ENCODE assay signal across 11 mouse cellular contexts in genomic region chr3:81483363-81483762, GRCm38 (mm10).
DNase-seq lines count a peak whose midpoint lies in the region; ATAC-seq and TF ChIP-seq lines count a peak whose summit lies in the region.
"Had no signal": no experiment of that assay in that cellular context is flagged by ENCODE, and none has a peak within 500 bp of the region (broad histone marks: within the 10 kb centered on the region; RNA-seq: fewer than 3 reads in every experiment).

No protein-coding gene starts in this region.

- 0 out of 2 replicates have a peak, but pooled peaks have one; percentile 60 for ATAC-seq in forebrain, embryonic 12.5 days (ENCODE audit: low FRiP score)
- no peak for ATAC-seq in forebrain, embryonic 15.5 days (replicated peaks)
- no peak for ATAC-seq in liver, embryonic 11.5 days (replicated peaks; ENCODE audit: low FRiP score)
- peak; percentile 74 for ATAC-seq in Patski

- DNase-seq in liver, adult 2 months (ENCODE audit: extremely low read depth, low read depth, low spot score): peak; percentile 19
- no peak for DNase-seq in liver, embryonic 11.5 days (ENCODE audit: low spot score)
- DNase-seq in Patski (ENCODE audit: low read depth, low spot score): no peak
- peak; percentile 21 for DNase-seq in kidney, postnatal 10 days
- DNase-seq in thymus, adult 2 months: no peak
- no peak for DNase-seq in ovary, postnatal 36 days (ENCODE audit: low spot score)
- DNase-seq: right cerebral cortex, postnatal 25 days; thymus, postnatal 14 days had no signal

- no peaks in the 10 kb centered on the region for H3K9me3 ChIP-seq in forebrain, embryonic 12.5 days
- H3K9me3 ChIP-seq in forebrain, embryonic 15.5 days: no peaks in the 10 kb centered on the region
- no peaks in the 10 kb centered on the region for H3K9me3 ChIP-seq in liver, embryonic 11.5 days (ENCODE audit: control insufficient read depth, low read length)
- H3K9me3 ChIP-seq: heart, embryonic 13.5 days had no signal

- no peak overlapping the region for H3K4me3 ChIP-seq in forebrain, embryonic 12.5 days (replicated peaks)
- H3K4me3 ChIP-seq in forebrain, embryonic 15.5 days: no peak overlapping the region
- no peak overlapping the region for H3K4me3 ChIP-seq in liver, adult 2 months (ENCODE audit: insufficient read depth, low read depth, low read length)
- H3K4me3 ChIP-seq in liver, embryonic 11.5 days (ENCODE audit: low read depth, low read length): no peak overlapping the region
- no peak overlapping the region for H3K4me3 ChIP-seq in thymus, adult 2 months (ENCODE audit: control insufficient read depth, insufficient read depth, low read length)
- H3K4me3 ChIP-seq: heart, embryonic 13.5 days had no signal

- H3K9ac ChIP-seq in forebrain, embryonic 12.5 days: no peak overlapping the region
- H3K9ac ChIP-seq in forebrain, embryonic 15.5 days (replicated peaks): no peak overlapping the region
- H3K9ac ChIP-seq in liver, adult 2 months (ENCODE audit: low read depth, low read length): no peak overlapping the region
- no peak overlapping the region for H3K9ac ChIP-seq in liver, embryonic 11.5 days (ENCODE audit: low read depth, low read length)
- H3K9ac ChIP-seq: heart, embryonic 13.5 days had no signal

- TF ChIP-seq CTCF in liver, adult 2 months (IDR thresholded peaks at IDR 0.05; ENCODE audit: low read depth, low read length): peak; percentile 39; the same call in 1 of the 2 replicates
- TF ChIP-seq CTCF in Patski (IDR thresholded peaks at IDR 0.05): peak; percentile 83
- TF ChIP-seq CTCF in thymus, adult 2 months (IDR thresholded peaks at IDR 0.05; ENCODE audit: borderline replicate concordance, control insufficient read depth, extremely low read depth, insufficient read depth, low read length, poor library complexity): no peak

- H3K4me2 ChIP-seq in forebrain, embryonic 12.5 days: no peak overlapping the region
- H3K4me2 ChIP-seq in forebrain, embryonic 15.5 days (replicated peaks): no peak overlapping the region
- H3K4me2 ChIP-seq in liver, embryonic 11.5 days: no peak overlapping the region
- H3K4me2 ChIP-seq: heart, embryonic 13.5 days had no signal

- TF ChIP-seq POLR2A in liver, adult 2 months (IDR thresholded peaks at IDR 0.05; ENCODE audit: extremely low read depth, insufficient read depth, low read length): no peak
- no peak for TF ChIP-seq POLR2A in thymus, adult 2 months (IDR thresholded peaks at IDR 0.05; ENCODE audit: control insufficient read depth, extremely low read depth, insufficient read depth, low read length, poor library complexity)

- H3K27me3 ChIP-seq in forebrain, embryonic 12.5 days: 0 out of 2 replicates have a peak, but pooled peaks cover 3% of the 10 kb centered on the region
- no peaks in the 10 kb centered on the region for H3K27me3 ChIP-seq in forebrain, embryonic 15.5 days
- H3K27me3 ChIP-seq in liver, adult 2 months (ENCODE audit: control insufficient read depth, insufficient read depth, low read length): no peaks in the 10 kb centered on the region
- no peaks in the 10 kb centered on the region for H3K27me3 ChIP-seq in liver, embryonic 11.5 days (replicated peaks; ENCODE audit: control insufficient read depth, insufficient read depth, low read length)
- peaks cover 4% of the 10 kb centered on the region for H3K27me3 ChIP-seq in Patski
- no peaks in the 10 kb centered on the region for H3K27me3 ChIP-seq in thymus, adult 2 months (ENCODE audit: control insufficient read depth, insufficient read depth, low read length)
- H3K27me3 ChIP-seq: heart, embryonic 13.5 days had no signal

- in situ Hi-C loops in Patski (cut with MboI; ENCODE audit: low pct_unique_long_range_greater_than_20kb): loop anchor here (5.0 to 25.0 kb wide), 5 partner anchors 301 to 1396 kb away; partner anchors contain the start of gene Pdgfc

- CTCF ChIA-PET in Patski (lab: Charles Lee): interaction anchor here (0.6 to 4.2 kb wide), 20 partner anchors 10 to 525 kb away, joined by 3 to 52 read pairs (median 3); partner anchors contain the start of gene Pdgfc

- H3K79me2 ChIP-seq in liver, adult 2 months (ENCODE audit: control insufficient read depth, insufficient read depth, low read length): no peaks in the 10 kb centered on the region

- H3K4me1 ChIP-seq in forebrain, embryonic 12.5 days: no peaks in the 10 kb centered on the region
- H3K4me1 ChIP-seq in forebrain, embryonic 15.5 days: no peaks in the 10 kb centered on the region
- no peaks in the 10 kb centered on the region for H3K4me1 ChIP-seq in liver, adult 2 months (ENCODE audit: control insufficient read depth, insufficient read depth, low read length)
- H3K4me1 ChIP-seq in liver, embryonic 11.5 days (replicated peaks; ENCODE audit: control insufficient read depth, insufficient read depth, low read length): no peaks in the 10 kb centered on the region
- H3K4me1 ChIP-seq in thymus, adult 2 months (replicated peaks; ENCODE audit: control insufficient read depth, insufficient read depth, low read length): no peaks in the 10 kb centered on the region
- H3K4me1 ChIP-seq: heart, embryonic 13.5 days had no signal

- no peaks in the 10 kb centered on the region for H3K36me3 ChIP-seq in forebrain, embryonic 12.5 days (replicated peaks)
- no peaks in the 10 kb centered on the region for H3K36me3 ChIP-seq in forebrain, embryonic 15.5 days
- no peaks in the 10 kb centered on the region for H3K36me3 ChIP-seq in liver, adult 2 months (ENCODE audit: control insufficient read depth, insufficient read depth, low read length)
- no peaks in the 10 kb centered on the region for H3K36me3 ChIP-seq in liver, embryonic 11.5 days (ENCODE audit: control insufficient read depth, insufficient read depth, low read length)
- no peaks in the 10 kb centered on the region for H3K36me3 ChIP-seq in thymus, adult 2 months (ENCODE audit: control insufficient read depth, insufficient read depth, low read length)
- H3K36me3 ChIP-seq: heart, embryonic 13.5 days had no signal

- 72% methylated on average over 2 of the region's 2 CpGs for WGBS in forebrain, embryonic 12.5 days
- 61% methylated on average over 2 of the region's 2 CpGs for WGBS in forebrain, embryonic 15.5 days
- WGBS in liver, adult 2 months: 46% methylated on average over 2 of the region's 2 CpGs
- 58% methylated on average over 2 of the region's 2 CpGs for WGBS in liver, embryonic 11.5 days
- 91% methylated on average over 2 of the region's 2 CpGs for WGBS in thymus, adult 2 months

- POLR2A ChIA-PET in Patski (lab: Charles Lee): no interaction called here

- no peak overlapping the region for H3K27ac ChIP-seq in forebrain, embryonic 12.5 days
- no peak overlapping the region for H3K27ac ChIP-seq in forebrain, embryonic 15.5 days (replicated peaks)
- H3K27ac ChIP-seq in liver, adult 2 months (replicated peaks; ENCODE audit: insufficient read depth, low read depth, low read length): no peak overlapping the region
- H3K27ac ChIP-seq in liver, embryonic 11.5 days (ENCODE audit: low read depth, low read length): no peak overlapping the region
- H3K27ac ChIP-seq in thymus, adult 2 months (ENCODE audit: control insufficient read depth, insufficient read depth, low read length): no peak overlapping the region
- H3K27ac ChIP-seq: heart, embryonic 13.5 days had no signal

Comparison
In these comparisons a context has a peak if more than half of its experiments do, and no peak if none do; other contexts are left out.
1. ATAC-seq: peak in forebrain, embryonic 12.5 days (single experiment) and Patski (single experiment); none in forebrain, embryonic 15.5 days (single experiment) and liver, embryonic 11.5 days (single experiment).
2. DNase-seq: peak in liver, adult 2 months (single experiment) and kidney, postnatal 10 days (single experiment); none in liver, embryonic 11.5 days (single experiment), Patski (single experiment), thymus, adult 2 months (single experiment) and ovary, postnatal 36 days (single experiment).